Mouse (Mus musculus) fibroblast of lung, adult 2 months (primary cell): ENCODE results near the gene Rora.

Experiments used
- DNase-seq: peaks from one replicate; pipeline ENCODE4 v3.0.0-alpha.2; 2011; ENCODE audit warnings: low read depth

The Rora gene

DNA sequence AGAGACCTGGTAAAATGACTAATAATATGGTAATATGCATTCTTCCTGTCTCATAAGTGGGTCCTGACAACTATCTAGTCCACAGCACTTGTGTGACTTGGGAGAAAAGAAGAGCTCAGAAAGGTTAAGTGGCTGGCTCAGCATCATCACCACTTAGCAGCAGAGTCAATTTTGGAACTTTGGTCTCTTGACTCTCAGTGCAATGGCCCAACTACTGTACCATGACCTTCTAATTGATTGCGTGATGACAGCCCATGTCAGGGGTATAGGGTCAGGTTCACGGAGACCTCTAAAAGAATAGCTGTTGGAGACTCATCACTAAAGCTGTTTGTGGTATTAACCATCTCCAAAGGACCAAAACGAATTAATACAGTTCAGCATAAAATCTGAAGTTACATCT is 659.7 kb downstream of the Rora start:
- no peak for DNase-seq

DNA sequence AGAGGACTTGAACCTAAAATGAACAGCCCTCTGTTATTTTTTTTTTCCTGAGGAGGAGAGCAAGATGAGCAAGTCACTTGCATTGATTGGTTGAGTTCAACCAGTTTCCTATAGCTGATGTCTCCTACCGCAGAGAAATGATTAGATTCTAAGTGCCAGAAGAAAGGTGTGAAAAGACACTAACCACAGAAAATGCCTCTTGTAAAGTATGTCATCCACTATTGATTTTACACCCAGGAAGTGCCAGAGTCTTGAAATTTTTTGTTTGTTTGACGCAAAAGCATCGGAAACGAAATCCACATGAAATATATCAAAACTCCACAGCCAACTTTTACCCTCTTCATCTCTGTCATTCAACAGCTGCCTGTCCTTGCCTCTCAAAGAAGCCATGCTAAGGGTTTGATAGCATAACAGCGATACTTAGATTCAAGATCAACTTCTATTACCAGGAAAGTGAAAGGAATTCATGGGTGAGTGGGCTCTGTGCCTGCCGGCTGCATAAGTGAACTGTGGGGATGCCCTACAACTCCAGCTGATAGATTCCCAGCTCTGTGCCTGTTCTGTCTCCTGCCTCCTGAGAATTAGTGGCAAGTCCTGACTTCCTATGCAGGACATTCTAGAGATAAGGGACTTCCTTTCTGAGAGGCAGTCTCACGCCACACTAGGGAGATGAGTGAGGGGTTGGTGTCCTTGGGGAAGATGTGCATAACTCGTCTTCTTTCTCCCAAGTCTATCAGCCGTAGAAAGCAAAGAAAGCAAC is 661.0 kb downstream of the Rora start:
- no peak for DNase-seq

DNA sequence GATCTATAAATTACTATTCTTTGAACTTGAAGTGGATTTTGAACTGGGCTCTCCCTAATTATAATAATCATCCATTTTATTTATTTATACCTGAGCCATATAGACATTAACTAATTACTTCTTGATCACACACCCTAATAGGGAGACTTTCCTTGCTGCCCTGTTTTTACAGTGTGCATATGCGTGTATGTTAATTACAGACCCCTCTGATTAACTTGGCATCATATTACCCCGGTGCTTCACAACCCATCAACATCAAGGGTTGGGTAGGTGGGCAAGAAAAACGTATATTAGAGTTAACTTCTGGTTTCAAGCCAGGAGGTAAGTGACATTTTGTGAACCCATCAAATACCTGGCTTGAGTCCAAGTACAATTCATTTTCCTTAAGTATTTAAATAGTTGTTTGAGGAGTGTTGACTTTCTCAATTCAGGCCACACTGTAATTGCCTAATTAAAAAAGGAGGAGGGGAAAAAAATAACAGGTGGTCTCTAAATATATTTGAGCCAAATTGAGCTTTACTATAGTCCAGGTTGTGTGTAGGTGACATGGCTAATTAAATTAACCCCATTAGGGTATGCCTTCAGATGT is 664.0 kb downstream of the Rora start:
- no peak for DNase-seq

DNA sequence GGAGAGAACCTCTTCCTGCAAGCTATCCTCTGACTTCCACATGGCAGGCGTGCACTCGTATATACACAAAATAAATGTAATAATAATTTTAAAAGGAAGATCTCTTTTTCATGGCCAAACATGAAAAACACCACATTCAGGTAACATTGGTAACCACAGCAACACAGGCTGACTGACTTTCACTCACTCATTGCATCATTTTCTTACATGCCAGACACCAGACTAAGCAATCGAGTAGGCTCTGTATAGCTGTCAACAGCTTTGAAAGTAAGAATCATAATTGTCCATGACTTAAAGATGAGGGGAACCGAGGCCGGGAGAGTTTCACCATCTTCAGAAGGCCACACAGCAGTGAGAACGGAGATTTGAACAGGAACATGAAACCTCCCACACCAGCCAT is 665.8 kb downstream of the Rora start:
- no peak for DNase-seq

DNA sequence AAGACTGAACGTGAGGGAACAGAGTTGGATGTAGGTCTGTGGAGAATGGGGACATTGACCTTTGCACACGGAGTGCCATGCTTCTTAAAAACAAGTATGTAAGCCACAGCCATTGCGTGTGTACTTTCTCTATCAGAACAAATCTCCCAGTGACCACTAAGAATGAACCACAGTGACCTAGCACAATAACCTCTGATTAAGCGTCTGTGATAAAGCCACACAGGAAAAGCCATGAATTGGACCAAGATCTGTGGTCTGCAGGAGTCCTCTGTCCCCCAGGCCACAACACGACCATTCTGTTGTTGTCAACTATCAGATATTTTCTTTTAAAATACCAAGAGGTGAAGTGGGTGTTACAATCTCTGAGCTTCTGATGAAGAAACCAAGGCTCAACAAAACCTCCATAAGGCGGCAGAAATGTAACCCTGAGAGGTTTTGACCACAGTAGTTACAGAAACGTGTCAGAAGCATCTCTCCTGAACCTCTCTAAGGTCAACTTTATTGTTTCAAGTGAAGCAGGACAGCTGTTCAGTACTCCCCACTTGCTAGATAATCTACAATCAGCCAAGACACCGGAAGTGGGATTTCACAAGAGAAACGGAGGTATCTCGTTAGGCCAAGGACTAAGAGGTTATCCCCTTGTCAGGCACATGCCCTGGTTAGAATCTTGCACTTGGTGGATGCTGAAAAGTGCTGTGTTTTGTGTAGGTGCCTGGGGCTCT is 666.5 kb downstream of the Rora start:
- no peak for DNase-seq

DNA sequence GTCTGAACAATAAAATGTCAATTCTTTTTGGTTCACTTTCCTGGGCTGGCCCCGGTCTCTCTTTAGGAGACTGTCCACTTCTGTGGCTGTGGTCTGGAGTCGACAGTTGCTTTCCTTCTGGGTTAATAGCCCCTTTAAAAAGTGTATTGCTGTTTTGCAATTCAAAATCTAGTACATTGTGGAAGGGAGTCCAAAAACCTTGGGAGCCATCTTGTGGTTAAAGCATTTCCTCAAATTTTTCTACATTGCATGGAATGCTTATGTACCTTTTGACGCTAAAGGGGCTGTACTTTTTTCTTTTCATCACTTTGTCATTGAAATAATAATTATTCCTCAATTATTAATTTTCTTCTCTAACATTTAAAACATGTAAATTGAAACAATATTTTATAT is 667.0 kb downstream of the Rora start:
- no peak for DNase-seq

DNA sequence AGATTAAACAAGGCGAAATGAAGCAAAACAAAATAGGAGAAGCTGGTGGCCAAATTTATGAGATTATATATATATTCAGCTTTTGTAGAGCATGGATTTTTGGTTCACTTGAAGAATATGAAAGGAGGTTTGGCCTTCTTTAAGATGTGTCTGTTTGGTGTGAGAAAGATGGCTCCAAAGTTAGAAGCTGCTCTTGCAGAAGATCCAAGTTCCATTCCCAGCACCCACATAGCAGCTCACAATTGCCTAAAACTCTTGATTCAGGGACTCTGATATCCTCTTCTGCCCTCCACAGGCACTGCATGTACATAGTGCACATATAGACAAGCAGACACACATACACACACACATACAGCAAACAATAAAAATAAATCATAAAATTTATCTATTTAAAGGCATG is 668.4 kb downstream of the Rora start:
- no peak for DNase-seq

DNA sequence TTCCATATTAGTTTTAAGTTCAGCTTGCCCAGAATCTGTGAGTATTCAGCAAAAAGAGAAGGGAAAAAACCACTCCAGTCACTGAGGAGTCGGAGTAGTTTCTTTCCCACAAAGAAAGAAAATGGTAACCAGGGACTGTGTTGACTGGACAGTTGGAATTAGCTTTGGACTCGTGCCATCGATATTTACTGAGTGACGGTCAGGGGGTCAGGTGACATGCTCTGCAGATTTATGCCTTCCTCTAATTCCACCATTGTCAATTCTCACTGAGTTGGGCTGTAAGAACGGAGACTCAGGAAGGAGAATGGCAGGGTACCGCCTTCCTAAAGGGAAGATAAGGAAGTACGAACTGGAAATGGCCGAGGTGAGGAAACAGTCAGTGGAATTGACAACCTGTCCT is 670.2 kb downstream of the Rora start:
- DNase-seq: no peak

DNA sequence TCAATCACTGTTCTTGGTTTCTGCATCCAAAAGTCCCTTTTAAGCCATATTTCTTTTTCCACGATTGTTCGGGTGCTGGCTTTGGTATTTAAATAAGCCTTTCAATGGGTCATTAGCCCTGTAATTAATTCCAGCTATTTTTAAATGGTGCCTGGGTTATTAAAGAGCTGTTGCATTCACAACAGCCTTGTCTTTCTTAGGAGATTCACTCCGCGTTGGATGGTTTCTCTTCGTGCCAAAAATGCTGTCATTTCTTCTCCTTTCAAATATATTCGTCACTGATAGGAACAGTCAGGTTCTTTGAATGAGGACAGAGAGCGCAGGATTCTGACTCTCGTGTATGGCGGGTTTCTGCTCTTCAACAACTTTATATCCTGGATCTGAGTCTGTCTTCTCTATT is 673.5 kb downstream of the Rora start:
- no peak for DNase-seq

DNA sequence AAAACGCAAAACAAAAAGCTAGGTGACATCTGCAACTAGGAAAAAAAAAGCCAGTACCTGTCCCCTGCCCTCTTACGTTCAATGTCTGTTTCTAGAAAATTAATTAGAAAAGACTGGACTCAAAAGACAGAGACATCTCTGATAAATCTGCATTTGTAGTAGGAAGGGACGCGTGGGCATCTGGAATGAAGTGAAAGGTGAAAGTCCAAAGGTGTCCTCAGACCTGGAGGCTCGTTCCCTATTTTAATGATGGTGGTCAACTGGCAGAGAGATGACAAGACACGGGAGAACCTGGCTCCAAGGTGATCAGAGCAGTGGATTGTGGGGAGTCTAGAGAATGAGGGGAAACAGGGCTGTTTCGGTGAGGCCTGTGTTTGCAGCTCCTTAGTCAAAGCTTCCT is 674.0 kb downstream of the Rora start:
- DNase-seq: no peak

DNA sequence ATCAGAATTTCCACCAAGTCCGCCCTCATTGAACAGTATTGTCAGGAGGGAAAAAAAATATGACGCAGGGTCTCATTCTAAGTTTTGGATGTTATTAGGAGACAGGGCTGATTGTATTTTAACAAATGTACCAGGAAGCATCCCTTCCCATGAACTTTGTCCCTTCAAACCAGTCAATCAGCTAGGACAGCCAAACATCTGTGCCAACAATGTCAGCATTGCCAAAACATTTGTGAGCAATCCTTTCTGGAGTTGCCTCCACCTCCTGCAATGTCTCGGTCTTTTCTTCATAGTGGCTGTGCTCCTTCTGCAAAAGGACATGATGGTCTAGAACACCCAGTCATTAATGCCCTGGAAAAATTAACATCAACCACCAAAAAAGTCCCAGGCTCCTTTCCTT is 678.2 kb downstream of the Rora start:
- no peak for DNase-seq

DNA sequence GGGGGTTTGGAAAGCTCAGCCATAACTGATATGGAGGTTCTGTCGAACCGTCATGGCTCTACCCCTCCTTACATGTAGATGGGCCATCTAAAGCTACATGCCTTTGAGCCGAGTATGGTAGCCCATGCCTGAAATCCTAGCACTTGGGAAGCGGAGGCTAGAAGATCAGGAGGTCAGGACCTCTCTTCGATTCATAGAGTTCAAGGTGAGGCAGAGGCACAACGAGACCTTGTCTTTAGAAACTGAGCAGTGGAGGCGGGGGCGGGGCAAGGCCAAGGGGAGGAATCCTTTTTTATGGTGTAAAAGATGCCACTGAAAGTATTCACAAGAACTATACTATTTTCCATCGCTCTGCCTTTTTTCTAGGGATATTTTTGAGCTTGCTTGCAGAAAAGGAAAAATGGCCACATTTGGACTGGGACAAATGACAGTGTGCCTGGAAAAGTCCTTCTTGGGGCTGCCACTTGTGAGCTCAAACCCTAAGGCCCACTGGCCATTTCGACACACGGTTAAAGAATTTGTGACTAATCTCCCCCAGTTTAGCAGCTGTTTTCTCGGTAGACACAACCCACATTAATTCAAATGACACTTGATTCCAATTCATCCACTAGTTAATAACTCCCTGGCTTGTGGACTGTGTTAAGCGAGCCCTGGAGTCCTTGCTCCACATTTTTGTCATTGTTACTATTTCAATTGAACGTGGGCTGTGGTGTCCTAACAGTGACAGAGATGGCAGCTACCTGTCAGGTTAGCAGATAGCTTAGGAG is 679.4 kb downstream of the Rora start:
- DNase-seq: no peak

DNA sequence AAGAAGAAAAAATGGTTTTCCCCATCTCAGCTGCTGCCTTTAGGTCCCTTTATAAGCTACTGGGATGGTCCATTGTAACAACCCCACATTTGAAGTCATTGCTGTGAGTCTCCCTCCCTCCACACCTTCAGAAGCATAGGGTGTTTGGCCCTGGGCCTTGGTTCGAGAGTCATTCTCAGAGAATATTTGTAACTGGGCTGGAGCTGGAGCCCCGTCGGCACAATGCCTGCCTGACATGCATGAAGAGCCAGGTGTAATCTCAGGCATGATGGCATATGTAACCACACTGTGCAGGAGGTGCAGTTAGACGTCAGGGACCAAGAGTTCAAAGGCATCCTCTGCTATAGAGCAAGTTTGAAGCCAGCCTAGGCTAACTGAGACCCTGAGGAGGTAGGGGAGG is 680.1 kb downstream of the Rora start:
- no peak for DNase-seq

DNA sequence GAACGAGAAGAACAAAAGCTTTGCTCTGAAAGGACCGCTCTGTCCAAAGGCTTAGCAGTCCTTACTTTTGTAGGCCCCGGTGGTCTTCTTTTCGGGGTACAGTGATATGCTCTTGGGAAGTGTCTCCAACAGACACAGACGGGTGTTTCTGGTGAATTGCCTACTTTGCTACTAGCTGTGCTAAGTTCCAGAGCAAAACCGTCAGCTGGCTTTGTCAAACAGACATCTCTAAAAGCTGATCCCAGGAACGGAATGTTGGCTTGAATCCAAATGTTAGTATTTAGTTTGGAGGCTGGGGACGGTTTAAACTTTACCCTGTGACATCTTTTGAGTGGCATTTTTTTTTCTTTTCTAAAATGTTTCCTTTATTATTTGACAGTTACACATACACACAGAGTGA is 680.5 kb downstream of the Rora start:
- DNase-seq: no peak

DNA sequence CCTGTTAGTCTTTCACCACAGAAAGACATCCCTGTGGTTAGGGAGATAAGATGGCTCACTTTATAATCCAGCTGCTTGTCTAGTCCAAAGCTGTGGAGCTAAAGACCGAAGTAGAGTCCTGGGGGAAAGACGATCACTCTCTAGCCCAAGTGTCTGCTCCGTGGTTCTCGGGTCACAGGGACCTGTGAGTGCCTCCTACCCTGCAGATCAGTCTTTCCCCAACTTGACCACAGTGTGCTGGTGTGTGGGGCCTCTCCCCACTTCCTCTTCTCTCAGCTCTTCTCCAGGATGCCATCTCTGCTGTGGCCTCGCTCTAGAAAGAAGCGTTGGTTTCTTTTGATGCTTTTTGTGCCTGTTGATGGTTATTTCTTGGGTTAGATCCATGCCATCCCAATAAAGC is 682.5 kb downstream of the Rora start:
- no peak for DNase-seq

DNA sequence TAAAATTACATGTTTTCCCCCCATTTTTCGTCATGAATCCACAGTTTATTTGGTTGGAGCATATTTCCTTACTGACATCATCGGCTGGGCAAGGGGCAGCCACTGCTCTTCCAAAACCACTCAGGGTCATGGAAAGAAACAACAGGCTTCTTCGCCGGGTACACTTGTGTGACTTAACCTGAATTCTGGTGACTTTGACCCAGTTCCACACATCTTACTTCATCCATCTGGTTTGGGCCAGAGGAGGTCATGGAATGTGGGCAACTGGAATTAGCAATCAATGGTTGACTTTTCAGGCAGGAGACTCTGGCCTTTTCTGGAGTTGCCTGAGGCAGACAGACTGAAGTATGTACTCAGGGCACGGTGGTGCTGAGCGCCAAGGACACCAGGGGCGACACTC is 685.6 kb downstream of the Rora start:
- peak; percentile 64 for DNase-seq

DNA sequence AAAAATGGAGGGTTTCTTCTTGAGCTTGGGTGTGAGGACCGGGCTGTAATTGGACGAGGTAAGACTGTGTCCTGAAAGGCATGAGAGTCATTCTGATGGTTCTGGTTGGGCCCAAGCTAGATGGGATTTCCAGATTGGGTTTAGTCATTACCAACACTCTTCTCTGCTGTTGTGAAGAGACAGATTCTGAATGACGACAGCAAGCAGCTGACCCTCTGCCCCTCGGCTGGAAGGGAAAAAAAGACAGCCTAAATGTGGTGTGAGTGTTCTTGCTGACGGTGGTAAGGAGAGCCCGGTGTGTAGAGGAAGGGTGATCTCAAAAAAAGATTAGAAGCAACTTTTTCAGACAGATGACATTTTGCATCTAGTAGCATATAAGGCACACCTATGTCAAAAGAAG is 686.2 kb downstream of the Rora start:
- no peak for DNase-seq

DNA sequence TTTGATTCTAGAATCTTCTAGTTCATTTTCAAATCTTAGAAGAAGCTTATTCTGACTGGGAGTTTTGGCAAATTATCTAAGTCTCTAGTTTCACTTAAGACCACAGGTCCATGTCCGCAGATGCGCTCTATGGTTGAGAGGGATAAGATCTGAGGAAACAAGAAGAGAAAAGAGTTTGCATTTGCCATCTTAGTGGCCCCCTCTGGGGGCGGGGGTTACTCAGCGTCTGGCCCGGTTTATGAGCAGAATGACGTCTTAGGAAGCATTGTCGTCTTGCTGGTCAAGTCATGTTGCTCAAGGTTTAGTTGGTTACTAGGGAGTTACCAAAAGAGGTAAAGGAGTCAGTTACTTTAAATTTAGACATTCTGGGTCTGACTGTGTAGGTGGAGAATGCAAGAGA is 686.8 kb downstream of the Rora start:
- DNase-seq: no peak

DNA sequence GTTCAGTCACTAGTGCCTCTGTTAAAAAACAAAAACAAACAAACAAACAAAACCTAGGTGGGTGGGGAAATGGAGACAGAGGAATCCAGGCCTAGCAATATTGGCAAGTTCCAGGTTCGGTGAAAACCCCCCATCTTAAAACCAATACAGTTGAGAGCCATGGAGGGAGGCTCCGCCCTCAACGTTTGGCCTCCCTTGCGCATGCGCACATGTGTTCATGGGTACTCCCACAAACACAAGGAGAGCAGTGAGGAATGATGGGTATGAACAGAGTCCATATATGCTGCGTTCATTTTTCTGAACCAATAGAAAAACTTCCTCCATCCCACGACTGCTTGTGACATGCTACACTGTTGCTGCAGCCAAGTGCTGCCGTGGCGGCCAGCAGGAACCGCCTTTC is 690.3 kb downstream of the Rora start:
- no peak for DNase-seq

DNA sequence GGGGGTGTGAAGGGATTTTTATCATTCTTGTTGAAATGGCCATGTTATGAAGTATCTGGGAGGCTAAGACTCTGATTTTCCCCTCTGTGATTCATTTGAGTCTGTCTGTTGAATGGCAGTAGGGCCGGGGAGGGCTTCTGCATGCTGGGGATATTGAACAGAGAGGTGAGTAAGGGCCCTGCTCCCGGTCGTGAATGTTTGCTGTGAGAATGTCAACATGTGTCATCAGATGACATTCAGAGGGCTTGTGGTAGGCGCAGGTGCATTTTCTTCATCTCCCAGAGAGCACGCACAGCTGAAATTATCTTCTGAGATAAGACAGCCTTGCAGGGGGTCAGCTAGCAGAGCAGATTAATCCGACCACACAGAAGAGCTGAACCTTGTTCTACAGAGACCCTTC is 692.0 kb downstream of the Rora start:
- DNase-seq: no peak

DNA sequence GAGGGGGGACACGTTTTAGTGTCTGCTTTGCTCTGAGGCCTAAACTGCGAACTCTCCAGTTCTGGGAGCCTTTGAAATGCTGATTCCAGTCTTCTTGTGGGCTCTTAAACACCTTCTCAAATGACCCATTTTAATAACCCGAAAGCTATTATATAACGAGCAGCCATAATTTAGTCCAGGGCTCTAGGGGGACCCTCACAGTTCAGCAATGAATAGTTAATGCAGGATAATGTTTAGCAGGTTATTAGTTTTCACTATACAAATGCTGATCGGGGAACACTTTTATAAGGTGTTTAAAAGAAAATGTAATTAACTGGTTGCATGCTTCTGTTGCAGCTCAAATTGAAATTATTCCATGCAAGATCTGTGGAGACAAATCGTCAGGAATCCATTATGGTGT is 694.2 kb downstream of the Rora start:
- no peak for DNase-seq

DNA sequence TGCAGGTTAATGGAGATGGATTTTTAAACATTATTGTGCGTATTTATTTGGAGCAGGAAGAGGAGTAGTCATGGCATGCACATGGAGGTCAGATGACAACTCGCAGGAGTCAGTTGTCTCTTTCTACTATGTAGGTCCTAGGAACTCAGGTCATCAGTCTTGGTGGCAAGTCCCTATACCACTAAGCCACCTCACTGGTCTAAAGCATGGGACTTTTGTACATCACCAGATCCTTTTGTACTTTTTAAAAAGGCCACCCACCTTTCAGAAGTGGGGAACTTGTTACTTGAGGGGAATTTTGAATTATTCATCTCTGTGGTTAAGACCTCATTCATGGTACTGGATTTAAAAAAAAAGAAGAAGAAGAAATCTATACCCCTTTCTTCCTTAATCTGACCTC is 696.0 kb downstream of the Rora start:
- no peak for DNase-seq

DNA sequence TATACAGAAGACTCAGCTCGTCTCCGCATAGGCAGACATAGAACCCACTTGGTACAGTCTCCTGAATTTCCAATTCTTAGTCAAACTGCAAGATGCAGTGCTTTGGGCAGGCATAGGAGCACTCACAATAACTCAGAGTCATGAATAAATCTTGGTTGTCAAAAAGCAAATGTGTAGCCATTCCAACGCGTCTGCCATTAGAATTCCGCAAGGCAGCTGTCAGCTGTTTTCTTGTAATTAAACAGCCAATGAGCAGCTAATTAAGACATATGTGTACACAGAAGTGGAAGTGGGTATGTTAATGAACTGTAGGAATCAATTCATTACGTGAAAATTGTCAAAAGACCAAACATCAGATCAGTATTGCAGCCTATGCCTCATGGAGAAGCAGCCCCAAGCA is 700.6 kb downstream of the Rora start:
- DNase-seq: no peak
